Mouse (Mus musculus) regulatory T cell (primary cell): ENCODE results near the gene Rtn4r.

Source experiments
- in situ Hi-C: fragments of 300-600 bp; cut with MboI, MseI; formaldehyde crosslinking; loops from one replicate; pipeline ENCODE4 v1.15.1; 2025; ENCODE audit warnings: high pct_unique_total_duplicates

Rtn4r gene

DNA sequence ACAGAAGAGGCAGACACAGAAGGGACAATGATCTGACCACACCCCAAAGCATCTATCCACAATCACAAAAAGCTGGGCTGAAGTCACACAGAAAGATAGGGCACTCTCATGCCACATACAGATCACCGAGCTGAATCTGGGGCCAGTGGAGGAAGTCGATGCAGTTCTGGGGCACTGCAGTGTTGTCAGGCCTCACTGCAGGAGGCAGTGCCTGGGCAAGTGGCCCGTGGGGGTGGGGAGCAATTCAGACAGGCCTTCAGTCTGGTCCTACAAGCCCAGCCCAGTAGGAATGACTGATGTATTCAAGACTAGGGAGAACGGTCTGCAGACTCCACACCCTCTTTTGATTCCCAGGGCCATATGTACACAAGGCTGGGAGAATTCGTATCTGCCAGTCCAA is 2.8 kb upstream of the Rtn4r start:
- in situ Hi-C loops = no loop called here

DNA sequence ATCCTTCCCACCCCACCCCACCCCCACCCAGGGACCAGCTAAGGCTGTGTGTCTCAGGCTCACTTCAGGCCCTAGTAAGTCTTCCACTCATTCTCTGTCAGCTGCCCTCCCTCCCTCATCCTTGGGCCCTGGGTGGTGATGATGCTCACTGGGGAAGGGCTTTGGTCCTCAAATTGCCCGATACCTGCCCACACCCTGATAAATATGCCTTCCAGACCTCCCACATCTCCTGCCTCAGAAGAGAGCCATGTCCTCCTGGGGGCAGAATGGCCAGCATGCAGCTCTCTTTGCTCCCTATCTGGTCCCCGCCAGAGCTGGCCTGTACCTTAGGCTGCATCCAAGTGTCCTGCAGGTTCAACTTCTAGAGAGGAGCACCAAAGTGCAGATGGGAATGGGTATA is 2.3 kb upstream of the Rtn4r start:
- in situ Hi-C loops = no loop called here

DNA sequence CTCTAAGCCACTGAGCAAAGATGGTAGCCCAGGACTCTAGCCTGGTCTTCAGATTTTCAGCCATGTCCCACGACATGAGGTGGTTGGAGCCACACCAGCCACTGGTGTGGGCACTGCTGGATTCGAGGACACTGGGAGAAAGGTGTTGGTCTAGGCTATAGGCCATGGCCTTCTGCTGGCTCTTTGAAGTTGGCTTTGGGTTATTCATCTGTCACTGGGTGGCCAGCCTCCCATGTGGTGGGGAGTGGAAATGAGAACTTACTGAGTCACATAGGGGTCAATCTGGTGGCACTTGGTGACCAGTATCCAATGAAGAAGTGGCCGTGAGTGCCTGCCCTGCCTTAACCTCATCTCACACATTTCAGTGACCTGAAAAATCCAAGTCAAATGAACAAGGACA is 1.2 kb upstream of the Rtn4r start:
- in situ Hi-C loops = no loop called here

DNA sequence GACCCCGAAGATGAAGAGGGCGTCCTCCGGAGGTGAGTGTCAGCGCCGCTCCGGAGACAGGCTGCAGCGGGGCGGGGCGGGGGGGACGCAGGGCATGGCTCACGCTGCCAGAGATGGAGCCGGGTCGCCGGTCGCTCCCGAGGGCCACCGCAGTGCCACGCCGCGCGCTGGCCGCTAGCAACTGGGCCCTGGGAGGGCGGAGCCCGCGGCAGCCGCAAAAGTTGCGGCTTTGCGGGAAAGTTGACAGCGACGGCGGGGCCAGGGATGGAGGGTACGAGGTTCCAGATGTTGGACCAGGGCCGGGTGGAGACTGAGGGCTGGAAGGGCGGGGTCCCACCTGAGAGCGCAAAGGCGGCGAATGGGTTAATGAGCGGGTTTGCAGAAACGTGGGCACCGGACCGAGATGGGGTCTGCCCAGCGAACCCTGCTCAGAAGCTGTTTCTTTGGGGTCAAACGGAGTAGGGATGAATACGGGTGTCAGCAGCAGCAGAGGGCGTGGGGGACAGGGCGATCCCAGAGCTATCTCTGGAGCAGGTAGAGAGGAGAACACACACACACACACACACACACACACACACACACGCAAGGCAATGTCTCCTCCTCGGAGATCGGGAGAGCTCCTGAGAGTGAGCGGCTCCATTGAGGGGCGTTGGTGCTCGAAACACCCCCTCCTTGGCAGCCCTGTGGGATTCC is 575 bp downstream of the Rtn4r start:
- in situ Hi-C loops = no loop called here

DNA sequence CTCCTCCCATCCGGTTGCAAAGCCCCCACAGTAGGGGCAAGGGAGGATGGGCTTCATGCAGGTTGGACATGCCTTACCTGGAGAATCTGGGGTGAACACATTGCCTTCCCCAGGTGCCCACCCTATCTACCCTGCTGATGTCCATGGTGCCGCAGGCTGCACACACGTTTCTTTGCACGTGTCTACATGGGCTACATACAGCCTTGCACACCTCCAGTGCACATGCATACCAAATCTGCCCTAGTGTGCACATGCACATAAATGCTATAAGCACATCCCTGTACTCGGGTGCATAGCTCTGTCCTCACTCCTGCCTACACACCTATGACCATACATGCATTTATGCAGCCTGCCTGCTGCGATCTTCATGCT is 1.1 kb downstream of the Rtn4r start:
- in situ Hi-C loops = no loop called here

DNA sequence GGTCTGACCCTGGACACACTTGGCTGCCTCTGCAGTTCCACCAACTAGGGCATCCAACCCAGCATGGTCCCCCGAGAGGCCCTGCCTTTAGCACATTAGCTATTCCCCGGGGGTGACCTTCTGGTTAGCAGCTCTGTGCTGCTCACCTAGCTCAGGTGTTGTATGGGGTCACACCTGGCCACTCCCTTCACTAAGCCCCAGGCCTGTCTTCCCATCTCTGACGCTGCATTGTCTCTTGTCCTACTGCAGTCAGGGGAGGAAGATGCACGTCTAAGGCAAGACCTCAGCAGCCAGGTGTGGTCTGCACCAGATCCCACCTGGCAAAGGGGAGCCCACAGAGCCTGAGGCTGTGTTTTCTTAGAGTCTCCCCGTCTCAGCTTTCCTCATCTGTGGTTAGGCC is 2.0 kb downstream of the Rtn4r start:
- in situ Hi-C loops = no loop called here

DNA sequence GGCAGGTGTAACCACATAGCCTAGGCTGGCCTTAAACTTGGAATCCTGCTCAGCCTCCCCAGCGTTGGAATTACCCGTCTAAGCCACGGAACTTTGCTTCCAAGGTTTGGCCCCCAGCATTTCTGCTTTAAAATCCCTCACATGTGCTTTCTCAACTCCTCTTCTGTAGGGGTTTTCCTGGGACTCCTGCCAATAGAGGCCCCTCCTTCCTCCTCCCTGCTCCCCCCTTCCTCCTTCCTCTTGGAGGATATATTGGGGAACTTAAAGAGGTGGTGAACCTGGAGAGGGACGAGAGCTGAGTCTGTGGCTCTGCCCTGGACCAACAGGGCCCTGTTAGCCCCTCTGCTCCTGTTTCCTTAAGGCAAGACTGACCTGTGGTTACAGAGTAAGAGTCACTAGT is 2.8 kb downstream of the Rtn4r start:
- in situ Hi-C loops = no loop called here

DNA sequence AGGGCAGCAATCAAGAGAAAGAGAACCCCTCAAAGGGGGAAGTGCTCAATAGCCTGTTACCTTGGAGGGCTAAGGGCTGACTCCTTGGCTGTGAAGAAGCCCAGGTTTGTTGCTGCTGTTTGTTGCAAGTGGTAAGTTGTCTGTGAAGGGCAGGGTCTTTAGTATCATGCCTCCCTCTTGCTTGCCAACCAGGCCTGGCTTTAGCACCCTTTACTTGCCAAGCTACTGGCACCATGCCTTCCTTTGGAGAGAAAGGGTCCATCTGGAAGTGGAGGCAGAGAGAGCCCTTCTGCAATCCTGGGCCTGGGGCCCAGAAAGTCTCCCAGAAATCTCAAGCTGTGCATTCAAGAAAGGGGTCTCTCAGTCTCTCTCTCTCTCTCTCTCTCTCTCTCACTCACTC is 3.3 kb downstream of the Rtn4r start:
- in situ Hi-C loops = no loop called here

DNA sequence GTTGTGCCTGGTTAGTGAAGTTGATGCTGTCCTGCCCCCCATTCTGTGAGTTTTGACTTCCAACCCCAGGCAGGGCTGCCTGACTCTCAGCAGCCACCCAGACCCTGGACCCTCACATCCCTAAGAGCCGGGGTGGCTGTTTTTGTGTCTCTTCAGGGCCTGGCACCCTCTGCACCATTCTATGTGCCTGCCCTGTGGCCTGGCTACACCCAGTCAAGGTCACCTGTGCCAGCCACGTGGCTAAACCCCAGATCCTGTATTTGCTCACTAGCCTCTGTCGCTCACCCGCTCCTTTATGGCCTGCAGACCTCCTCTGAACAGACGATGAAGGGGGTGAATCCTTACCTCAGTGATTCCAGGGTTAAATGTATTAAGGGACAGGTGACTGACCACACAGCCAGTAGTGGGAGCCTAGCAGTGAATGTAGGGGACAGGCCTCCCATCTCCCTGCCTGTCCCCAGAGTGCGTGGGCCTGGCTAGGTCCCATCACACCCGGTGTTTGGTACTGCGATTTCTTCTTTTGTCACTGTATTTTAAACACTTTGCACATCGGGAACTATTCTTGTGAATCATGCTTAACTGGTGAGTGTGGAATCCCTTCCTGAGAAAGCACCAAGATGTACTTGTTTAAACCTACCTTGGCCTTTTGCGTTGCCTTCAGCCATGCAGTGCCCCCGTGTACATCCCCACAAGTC is 4.0 kb downstream of the Rtn4r start:
- in situ Hi-C loops = no loop called here

DNA sequence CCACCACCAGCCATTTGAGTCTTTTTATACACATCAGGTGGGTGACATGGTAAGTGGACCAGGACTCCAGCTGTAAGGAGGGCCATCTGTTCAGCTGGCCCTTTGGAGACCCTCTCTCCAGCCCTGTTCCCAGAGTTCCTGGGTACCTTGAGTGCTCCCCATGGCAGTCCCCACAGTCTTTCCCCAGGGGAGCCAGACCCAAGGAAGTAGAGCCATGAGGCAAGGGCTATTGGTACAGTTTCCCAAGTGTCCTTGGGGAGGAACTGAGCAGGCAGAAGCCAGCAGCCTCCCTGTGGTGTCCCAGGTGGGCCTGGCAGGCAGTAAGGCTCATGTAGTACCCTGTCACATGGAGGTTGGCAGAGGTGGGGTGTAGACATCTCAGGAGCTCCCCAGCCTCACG is 4.6 kb downstream of the Rtn4r start:
- in situ Hi-C loops = no loop called here

DNA sequence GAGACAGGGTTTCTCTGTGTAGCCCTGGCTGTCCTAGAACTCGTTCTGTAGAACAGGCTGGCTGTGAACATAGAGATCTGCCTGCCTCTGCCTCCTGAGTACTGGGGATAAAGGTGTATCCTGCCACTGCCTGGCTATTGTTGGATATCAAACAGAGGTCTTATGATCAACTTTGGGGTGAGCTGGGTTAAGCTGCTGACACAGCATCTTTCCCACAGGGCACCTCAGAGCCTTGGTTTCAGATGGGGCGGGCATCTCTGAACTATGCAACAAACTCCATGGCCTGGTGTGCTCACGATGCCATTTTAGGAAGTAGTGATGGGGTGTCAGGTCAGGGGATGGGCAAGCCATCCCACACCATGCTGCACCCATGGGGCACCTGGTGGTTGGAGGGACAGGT is 5.1 kb downstream of the Rtn4r start:
- in situ Hi-C loops = no loop called here

DNA sequence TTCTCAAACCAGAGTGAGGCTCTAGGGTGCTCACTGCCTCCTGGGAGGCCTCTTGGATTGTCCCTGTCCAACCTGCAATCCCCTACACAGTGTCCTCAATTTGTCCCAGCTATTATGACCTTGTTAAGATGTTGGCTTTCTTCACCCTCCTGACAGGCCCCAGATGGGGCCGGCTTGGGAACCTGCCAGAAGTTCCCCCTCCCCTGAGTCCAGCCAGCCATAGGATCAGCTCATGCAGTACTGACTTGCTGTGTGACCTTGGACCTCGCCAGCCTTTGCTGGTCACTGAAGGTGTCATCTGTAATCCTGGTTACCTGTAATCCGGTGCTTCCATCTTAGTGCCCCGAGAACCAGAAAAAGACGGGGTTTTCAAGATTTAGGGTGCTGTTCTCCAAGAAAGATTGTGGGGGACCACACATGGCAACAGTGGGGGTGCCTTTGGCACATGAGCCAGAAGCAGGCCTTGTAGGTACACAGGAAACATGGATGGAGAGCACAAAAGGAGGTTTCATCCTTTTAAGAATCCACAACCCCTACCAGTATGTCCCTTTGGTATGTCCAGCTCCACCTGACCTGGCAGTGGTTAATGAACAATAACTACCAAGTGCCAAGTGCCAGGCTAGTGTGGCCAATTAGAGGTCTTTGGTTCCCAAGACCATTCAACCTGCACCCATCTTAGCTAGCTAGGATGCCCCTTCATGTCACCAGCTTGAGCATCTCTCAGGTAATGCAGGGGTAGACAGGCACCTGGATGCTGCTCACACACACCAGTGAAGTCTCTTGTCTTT is 5.9 kb downstream of the Rtn4r start:
- in situ Hi-C loops = no loop called here

DNA sequence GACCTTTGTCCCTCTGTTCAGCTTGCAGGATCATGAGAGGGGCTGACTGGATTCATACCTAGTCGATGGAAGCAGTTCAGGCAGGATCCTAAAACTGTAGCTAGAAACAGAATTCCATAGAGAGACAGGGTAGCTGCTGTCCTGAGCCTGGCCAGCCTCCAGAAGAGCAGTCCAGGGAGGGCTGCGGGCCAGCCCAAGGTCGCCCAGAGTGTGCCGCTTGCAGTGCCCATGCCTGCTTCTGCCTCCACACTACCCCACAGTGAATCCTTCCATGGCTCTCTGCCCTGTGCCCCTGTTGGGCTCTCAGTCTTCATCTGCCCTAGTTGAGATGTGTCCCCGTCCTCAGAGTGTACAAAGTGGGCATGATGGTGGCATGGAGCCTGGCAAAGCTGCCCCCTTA is 7.8 kb downstream of the Rtn4r start:
- in situ Hi-C loops = no loop called here

DNA sequence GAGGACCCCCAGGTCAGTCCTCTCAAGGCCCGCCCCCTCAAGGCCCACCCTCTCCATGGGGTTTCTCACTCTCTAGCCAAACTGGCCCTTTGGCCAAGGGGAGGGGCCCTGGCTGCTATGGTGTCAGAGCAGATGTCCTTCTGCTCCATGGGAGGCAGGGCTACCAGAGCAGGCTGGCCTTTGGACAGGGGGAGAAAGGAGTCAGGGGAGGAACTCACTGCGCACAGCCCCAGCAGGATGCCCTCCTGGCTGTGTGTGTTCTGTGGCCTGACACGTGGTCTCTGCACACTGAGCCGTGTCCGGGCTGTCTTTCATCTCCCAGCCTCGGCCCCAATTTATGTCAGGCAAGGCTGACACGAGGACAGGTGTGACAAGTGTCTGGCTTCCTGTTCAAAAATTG is 8.6 kb downstream of the Rtn4r start:
- in situ Hi-C loops = no loop called here

DNA sequence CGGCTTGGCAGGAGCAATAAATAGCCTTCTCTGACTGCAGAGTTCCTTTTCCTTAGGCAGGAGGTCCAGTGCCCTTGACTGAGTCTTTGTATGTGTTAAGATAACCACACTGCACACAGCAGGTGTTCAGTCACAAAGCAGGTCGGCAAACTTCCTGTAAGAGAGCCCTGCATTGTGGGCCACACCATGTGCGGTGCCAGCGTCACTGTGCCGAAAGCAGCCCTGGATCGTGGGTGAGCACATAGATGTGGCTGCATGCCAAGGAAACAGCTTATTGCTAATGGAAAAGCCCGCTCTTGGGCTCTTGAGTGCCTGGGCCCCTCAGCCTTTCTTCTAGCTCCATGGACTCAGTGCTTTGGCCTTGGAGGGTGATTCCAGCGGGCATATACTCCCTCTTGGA is 16.8 kb downstream of the Rtn4r start:
- in situ Hi-C loops = no loop called here

DNA sequence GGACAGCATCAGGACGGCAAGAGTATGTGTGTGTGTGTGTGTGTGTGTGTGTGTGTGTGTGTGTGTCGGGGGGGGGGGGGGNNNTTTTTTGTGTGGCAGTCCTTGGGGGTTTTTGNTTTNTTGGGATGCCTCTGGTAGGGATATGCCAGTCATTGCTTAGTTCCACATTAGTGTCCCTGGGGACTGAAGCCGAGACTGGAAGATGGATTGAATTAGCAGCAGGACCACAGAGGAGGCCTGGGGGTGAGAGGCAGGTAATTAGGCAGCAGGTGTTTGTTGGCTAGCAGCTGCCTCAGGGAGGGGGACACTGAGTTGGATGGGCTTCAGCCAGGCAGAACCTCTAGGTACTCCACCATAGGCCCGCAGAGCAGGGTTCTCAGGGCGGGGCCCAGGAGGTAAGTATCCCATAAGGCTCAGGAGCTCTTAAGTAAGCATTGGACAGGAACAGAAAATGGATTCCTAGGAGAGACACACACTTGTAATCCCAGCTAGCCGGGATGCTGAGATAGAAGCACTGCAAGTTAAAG is 18.0 kb downstream of the Rtn4r start:
- in situ Hi-C loops = no loop called here

DNA sequence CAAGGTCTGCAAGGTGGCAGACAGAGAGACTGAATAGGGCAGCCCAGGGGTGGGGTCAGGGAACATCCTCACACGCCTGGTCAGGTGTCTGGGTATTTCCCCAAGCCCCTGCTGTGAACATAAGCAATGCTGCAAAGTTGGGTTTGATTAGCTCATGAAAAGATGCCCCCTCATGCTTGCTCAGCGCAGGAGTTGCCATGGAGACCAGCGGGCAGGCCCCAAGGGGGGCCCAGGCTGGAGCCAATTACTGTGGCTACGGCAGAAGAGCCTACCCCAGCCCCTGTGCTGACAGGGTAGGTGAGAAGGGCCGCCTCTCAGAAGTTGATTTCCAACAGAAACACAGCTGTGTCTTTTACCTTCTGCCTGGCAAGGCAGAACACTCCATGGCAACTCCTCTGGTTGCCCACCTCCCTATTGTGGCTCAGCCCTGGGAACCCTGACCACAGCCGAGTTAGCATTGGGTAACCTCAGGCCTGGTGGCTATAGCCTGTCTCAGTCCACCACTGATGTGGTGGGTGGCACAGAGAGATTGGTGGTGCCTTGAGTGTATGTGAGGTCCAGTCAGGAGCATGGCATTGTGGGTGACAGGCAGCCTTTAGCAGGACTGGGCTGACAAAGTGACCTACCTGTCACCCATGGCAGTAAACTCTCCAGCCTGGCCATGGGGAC is 20.9 kb downstream of the Rtn4r start:
- in situ Hi-C loops = no loop called here

DNA sequence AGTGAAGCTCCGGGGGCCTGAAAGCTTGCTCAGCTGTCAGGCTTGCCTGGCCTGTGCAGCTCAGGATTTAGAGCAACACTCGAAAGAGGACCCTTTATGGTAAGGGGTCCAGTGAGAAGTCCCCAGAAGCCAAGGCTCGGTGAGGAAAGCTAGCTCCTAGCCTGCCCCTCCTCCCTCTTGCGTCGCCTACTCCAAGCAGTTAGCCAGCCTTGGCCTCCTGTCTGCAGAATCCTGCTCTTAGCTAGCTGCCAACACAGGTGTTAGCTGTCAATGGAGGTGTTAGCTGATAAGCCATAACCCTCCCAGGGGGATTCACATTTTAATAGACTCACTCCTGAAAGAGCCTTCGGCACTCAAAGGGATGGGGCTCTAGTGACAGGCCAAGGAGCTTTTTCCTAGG is 21.8 kb downstream of the Rtn4r start:
- in situ Hi-C loops = no loop called here

DNA sequence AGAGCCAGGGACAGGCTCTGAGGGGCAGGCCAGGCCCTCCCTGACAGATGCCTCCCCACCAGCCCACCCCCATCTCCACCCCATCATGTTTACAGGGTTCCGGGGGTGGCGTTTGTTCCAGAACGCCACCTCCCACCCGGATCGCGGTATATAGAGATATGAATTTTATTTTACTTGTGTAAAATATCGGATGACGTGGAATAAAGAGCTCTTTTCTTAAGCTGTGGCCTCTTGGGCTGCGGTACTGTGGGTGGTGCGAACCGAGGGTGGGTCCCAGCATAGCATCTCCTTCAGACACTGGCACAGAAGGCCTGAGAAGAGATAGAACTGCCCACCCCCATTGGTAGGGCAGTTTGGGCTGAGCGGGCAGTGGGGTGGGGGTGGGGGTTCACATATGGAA is 24.7 kb downstream of the Rtn4r start:
- in situ Hi-C loops = no loop called here

DNA sequence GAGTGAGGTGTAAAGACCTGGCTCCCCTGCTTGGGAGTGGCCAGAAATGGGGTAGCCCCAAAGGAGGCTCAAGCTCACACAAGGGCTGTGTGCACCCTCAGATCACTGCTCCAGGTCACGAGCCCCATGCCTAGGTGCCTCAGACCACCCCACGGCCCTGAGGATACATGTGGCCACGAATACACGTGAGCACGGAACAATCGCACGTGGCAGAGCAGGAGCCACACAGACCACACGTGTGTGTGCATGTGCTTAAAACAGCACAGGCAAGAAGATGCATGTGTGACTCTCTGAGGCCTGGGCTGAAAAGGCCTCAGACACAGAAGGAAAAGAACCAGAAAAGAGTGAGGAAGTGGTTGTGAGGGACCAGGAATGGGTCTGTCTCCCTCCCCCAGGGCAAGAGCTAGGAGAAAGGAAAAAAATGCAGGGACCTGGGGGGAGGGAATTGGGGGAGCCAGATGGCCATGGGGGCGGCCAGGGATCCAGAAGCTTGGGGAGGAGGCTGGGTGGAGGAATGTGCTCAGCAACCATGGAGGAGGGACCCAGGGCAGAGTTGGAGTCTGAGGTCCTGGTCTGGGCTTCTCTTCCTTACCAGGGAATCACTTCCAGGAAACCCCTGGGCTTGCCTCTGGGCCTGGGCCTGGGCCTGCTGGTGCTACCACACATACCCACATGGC is 25.5 kb downstream of the Rtn4r start:
- in situ Hi-C loops = no loop called here

DNA sequence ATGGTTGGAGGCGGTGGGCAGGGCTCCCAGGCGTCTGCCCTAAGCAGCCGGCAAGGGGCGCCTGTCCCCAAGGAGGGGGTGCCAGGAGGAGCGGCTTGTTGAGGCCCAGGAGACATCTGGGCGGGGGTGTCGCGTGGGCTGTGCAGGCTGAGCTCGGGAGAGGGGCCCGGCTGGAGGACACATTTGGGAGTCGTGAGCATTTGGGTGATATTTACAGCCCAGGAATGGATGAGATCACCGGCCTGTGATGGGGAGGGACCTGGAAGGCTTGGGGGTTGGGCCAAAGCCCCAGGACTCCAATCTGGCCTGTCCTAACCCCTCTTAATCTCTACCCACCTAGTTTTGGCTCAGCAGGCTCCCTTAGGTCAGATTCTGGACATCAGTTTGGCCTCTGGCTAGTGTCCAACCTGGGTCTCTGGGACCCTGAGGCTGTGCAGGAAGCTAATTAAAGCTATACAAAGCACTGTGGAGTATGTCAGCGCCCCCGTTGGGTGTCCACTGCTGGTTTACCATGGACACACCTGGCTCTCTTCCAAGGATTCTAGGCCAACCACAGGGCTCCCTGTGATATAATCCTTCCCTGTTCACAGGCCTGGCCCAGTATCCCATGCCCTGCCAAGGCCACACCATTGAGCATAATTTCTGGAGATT is 27.2 kb downstream of the Rtn4r start:
- in situ Hi-C loops = no loop called here
